Mouse (Mus musculus): Measurements from ENCODE around the gene Ick. TPM values are rescaled to one million over a fixed set of nuclear protein-coding genes. Genes with fewer than 3 reads are reported as not detected.

The Ick gene
- polyA plus RNA-seq, 1 experiment from 2014 or later = 25.3 TPM

DNA sequence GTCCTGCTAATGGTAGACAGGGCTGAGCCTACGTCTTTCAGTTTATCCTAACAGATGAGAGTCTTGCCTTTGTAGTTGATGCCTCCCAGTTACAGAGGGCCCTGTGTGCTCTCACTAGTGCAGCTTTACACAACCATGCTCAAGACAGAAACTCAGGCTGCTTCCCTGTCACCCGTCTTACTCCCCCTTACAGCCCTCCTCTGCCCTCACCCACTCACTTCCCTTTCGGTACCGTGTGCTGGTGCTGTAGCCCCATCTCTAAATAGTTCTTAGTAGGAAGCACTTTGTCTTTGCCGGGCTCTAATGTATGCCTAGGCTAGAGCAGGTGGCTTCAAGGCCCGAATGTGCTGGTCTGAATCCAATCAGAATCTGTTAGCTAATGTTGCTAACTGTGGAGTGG is 15.3 kb downstream of the Ick start:
- no peaks in the 10 kb centered on the region for H3K27me3 ChIP-seq (ENCODE audit: control insufficient read depth, insufficient read depth, low read length)
- H3K9ac ChIP-seq (ENCODE audit: low read length) = no peak overlapping the region
- H3K27ac ChIP-seq (ENCODE audit: low read length) = no peak overlapping the region
- no peak overlapping the region for H3K4me2 ChIP-seq (ENCODE audit: low read depth, low read length)
- 75% methylated on average over 6 of the region's 6 CpGs for WGBS
- H3K9me3 ChIP-seq (replicated peaks; ENCODE audit: control insufficient read depth, low read length) = no peaks in the 10 kb centered on the region
- ATAC-seq (ENCODE audit: insufficient read depth, low FRiP score) = no peak
- no peak overlapping the region for H3K4me3 ChIP-seq (replicated peaks; ENCODE audit: low read length)
- no peaks in the 10 kb centered on the region for H3K36me3 ChIP-seq (ENCODE audit: control insufficient read depth, insufficient read depth, low read length)
- H3K4me1 ChIP-seq (ENCODE audit: control insufficient read depth, insufficient read depth, low read length) = no peaks in the 10 kb centered on the region; the same call in 1 of the 2 replicates

- Histone ChIP-seq H3K27me3 (ENCODE audit: control insufficient read depth, insufficient read depth, low read length) (no peaks in the 10 kb centered on the region), H3K4me2 (ENCODE audit: low read depth, low read length) (no peak overlapping the region), H3K9me3 (replicated peaks; ENCODE audit: control insufficient read depth, low read length) (no peaks in the 10 kb centered on the region), H3K4me1 (ENCODE audit: control insufficient read depth, insufficient read depth, low read length) (peaks cover 4% of the 10 kb centered on the region; the same call in 1 of the 2 replicates), H3K27ac (ENCODE audit: low read length) (peak overlapping the region; percentile 35; the same call in 1 of the 2 replicates), H3K36me3 (ENCODE audit: control insufficient read depth, insufficient read depth, low read length) (no peaks in the 10 kb centered on the region), H3K9ac (ENCODE audit: low read length) (no peak overlapping the region), H3K4me3 (replicated peaks; ENCODE audit: low read length) (no peak overlapping the region)
- WGBS = 58% methylated on average over 6 of the region's 6 CpGs
- peak; percentile 22; the same call in 1 of the 2 replicates for ATAC-seq (ENCODE audit: insufficient read depth, low FRiP score)
Measured at GRCm38 (mm10) chr9:78126007-78126406, 17.0 kb downstream of the Ick start.

- no peak for ATAC-seq (ENCODE audit: insufficient read depth, low FRiP score)
- Histone ChIP-seq H3K27me3 (ENCODE audit: control insufficient read depth, insufficient read depth, low read length) (no peaks in the 10 kb centered on the region), H3K4me3 (replicated peaks; ENCODE audit: low read length) (no peak overlapping the region), H3K36me3 (ENCODE audit: control insufficient read depth, insufficient read depth, low read length) (no peaks in the 10 kb centered on the region), H3K27ac (ENCODE audit: low read length) (0 out of 2 replicates have a peak overlapping the region, but pooled peaks have one; percentile 35), H3K9ac (ENCODE audit: low read length) (no peak overlapping the region), H3K4me2 (ENCODE audit: low read depth, low read length) (no peak overlapping the region), H3K4me1 (ENCODE audit: control insufficient read depth, insufficient read depth, low read length) (peaks cover 4% of the 10 kb centered on the region; the same call in 1 of the 2 replicates), H3K9me3 (replicated peaks; ENCODE audit: control insufficient read depth, low read length) (no peaks in the 10 kb centered on the region)
- 44% methylated on average over 10 of the region's 10 CpGs for WGBS
Measured at GRCm38 (mm10) chr9:78126643-78127042, 17.7 kb downstream of the Ick start.

- no peaks in the 10 kb centered on the region for H3K4me1 ChIP-seq (ENCODE audit: control insufficient read depth, insufficient read depth, low read length)
- no peak overlapping the region for H3K9ac ChIP-seq (ENCODE audit: low read length)
- H3K9me3 ChIP-seq (replicated peaks; ENCODE audit: control insufficient read depth, low read length) = no peaks in the 10 kb centered on the region
- H3K4me2 ChIP-seq (ENCODE audit: low read depth, low read length) = no peak overlapping the region
- WGBS = 80% methylated on average over 7 of the region's 7 CpGs
- no peak for ATAC-seq (ENCODE audit: insufficient read depth, low FRiP score)
- no peak overlapping the region for H3K27ac ChIP-seq (ENCODE audit: low read length)
- no peak overlapping the region for H3K4me3 ChIP-seq (replicated peaks; ENCODE audit: low read length)
- no peaks in the 10 kb centered on the region for H3K27me3 ChIP-seq (ENCODE audit: control insufficient read depth, insufficient read depth, low read length)
- peaks cover 18% of the 10 kb centered on the region for H3K36me3 ChIP-seq (ENCODE audit: control insufficient read depth, insufficient read depth, low read length)
Measured at GRCm38 (mm10) chr9:78135658-78136057, 26.7 kb downstream of the Ick start.

- Histone ChIP-seq H3K36me3 (ENCODE audit: control insufficient read depth, insufficient read depth, low read length) (peaks cover 21% of the 10 kb centered on the region), H3K4me2 (ENCODE audit: low read depth, low read length) (no peak overlapping the region), H3K4me3 (replicated peaks; ENCODE audit: low read length) (no peak overlapping the region), H3K9ac (ENCODE audit: low read length) (no peak overlapping the region), H3K27me3 (ENCODE audit: control insufficient read depth, insufficient read depth, low read length) (no peaks in the 10 kb centered on the region), H3K27ac (ENCODE audit: low read length) (no peak overlapping the region), H3K9me3 (replicated peaks; ENCODE audit: control insufficient read depth, low read length) (0 out of 2 replicates have a peak, but pooled peaks cover 7% of the 10 kb centered on the region), H3K4me1 (ENCODE audit: control insufficient read depth, insufficient read depth, low read length) (no peaks in the 10 kb centered on the region)
- ATAC-seq (ENCODE audit: insufficient read depth, low FRiP score) = no peak
- 87% methylated on average over 9 of the region's 9 CpGs for WGBS
Measured at GRCm38 (mm10) chr9:78138044-78138676, 29.2 kb downstream of the Ick start.

- no peak for ATAC-seq (ENCODE audit: insufficient read depth, low FRiP score)
- 81% methylated on average over 4 of the region's 4 CpGs for WGBS
Measured at GRCm38 (mm10) chr9:78139463-78139862, 30.5 kb downstream of the Ick start.

DNA sequence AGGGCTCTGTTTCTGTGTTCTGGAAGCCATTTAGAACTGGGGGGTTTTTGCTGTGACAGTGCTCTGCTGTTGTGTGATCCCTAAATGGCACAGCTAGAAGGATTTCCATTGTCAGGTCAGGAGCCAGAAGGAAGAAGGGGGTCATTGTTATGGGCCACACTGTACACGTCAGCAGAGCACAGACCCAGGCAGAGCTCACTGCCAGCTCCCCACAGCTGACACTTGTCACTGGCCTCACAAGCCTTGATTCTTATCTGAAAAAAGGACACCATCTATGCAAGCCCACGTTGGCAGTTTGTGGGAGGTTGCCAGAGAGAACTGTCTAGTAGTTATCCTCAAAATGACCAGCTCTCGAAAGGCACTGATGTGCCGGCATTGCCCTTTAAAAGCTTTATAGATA is 37.1 kb downstream of the Ick start:
- H3K9me3 ChIP-seq (replicated peaks; ENCODE audit: control insufficient read depth, low read length) = 0 out of 2 replicates have a peak, but pooled peaks cover 7% of the 10 kb centered on the region
- peak; percentile 56; the same call in 1 of the 2 replicates for ATAC-seq (ENCODE audit: insufficient read depth, low FRiP score)
- WGBS = 76% methylated on average over 4 of the region's 4 CpGs

More at GRCm38 (mm10) chr9:78139463-78139862, 30.5 kb downstream of the Ick start:
- Histone ChIP-seq H3K4me3 (replicated peaks; ENCODE audit: low read length) (no peak overlapping the region), H3K9me3 (replicated peaks; ENCODE audit: control insufficient read depth, low read length) (0 out of 2 replicates have a peak, but pooled peaks cover 7% of the 10 kb centered on the region), H3K36me3 (ENCODE audit: control insufficient read depth, insufficient read depth, low read length) (peaks cover 17% of the 10 kb centered on the region), H3K27me3 (ENCODE audit: control insufficient read depth, insufficient read depth, low read length) (no peaks in the 10 kb centered on the region), H3K27ac (ENCODE audit: low read length) (no peak overlapping the region), H3K4me1 (ENCODE audit: control insufficient read depth, insufficient read depth, low read length) (no peaks in the 10 kb centered on the region), H3K4me2 (ENCODE audit: low read depth, low read length) (no peak overlapping the region), H3K9ac (ENCODE audit: low read length) (no peak overlapping the region)

DNA sequence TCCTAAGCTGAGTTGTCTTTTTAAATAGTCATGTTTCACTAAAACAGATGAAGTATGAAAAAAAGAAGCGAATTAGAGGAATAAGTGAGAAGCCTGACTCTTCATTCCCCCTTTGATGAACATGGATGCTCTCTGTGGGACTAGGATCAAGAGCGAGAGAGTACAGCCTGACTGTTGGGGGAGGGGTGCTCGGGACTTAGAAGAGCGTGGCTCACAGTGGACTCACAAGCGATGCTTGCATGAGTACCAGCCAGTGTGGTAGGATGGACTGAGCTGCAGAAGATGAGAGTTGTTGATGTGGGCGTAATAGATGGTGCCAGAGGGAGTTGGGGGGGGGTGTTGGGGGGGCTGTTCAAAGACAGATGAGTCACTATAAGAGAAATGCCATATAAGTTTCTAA is 37.6 kb downstream of the Ick start:
- WGBS = 76% methylated on average over 6 of the region's 6 CpGs
- no peak for ATAC-seq (ENCODE audit: insufficient read depth, low FRiP score)

More for the DNA sequence above, 37.1 kb downstream of the Ick start:
- no peak overlapping the region for H3K27ac ChIP-seq (ENCODE audit: low read length)
- H3K9ac ChIP-seq (ENCODE audit: low read length) = no peak overlapping the region
- no peak overlapping the region for H3K4me2 ChIP-seq (ENCODE audit: low read depth, low read length)
- peaks cover 13% of the 10 kb centered on the region for H3K36me3 ChIP-seq (ENCODE audit: control insufficient read depth, insufficient read depth, low read length)
- H3K4me3 ChIP-seq (replicated peaks; ENCODE audit: low read length) = no peak overlapping the region
- no peaks in the 10 kb centered on the region for H3K27me3 ChIP-seq (ENCODE audit: control insufficient read depth, insufficient read depth, low read length)
- H3K4me1 ChIP-seq (ENCODE audit: control insufficient read depth, insufficient read depth, low read length) = no peaks in the 10 kb centered on the region

GRCm38 (mm10) chr9:78148149-78148548 is 39.2 kb downstream of the Ick start:
- 87% methylated on average over 6 of the region's 6 CpGs for WGBS
- ATAC-seq (ENCODE audit: insufficient read depth, low FRiP score) = no peak

More for the DNA sequence above, 37.6 kb downstream of the Ick start:
- Histone ChIP-seq H3K27ac (ENCODE audit: low read length) (no peak overlapping the region; the same call in 1 of the 2 replicates), H3K9me3 (replicated peaks; ENCODE audit: control insufficient read depth, low read length) (0 out of 2 replicates have a peak, but pooled peaks cover 5% of the 10 kb centered on the region), H3K36me3 (ENCODE audit: control insufficient read depth, insufficient read depth, low read length) (peaks cover 11% of the 10 kb centered on the region), H3K4me3 (replicated peaks; ENCODE audit: low read length) (no peak overlapping the region), H3K4me2 (ENCODE audit: low read depth, low read length) (no peak overlapping the region), H3K4me1 (ENCODE audit: control insufficient read depth, insufficient read depth, low read length) (no peaks in the 10 kb centered on the region), H3K9ac (ENCODE audit: low read length) (no peak overlapping the region), H3K27me3 (ENCODE audit: control insufficient read depth, insufficient read depth, low read length) (no peaks in the 10 kb centered on the region)

More at GRCm38 (mm10) chr9:78148149-78148548, 39.2 kb downstream of the Ick start:
- Histone ChIP-seq H3K27ac (ENCODE audit: low read length) (no peak overlapping the region), H3K27me3 (ENCODE audit: control insufficient read depth, insufficient read depth, low read length) (no peaks in the 10 kb centered on the region), H3K36me3 (ENCODE audit: control insufficient read depth, insufficient read depth, low read length) (no peaks in the 10 kb centered on the region; the same call in 1 of the 2 replicates), H3K4me3 (replicated peaks; ENCODE audit: low read length) (no peak overlapping the region), H3K4me1 (ENCODE audit: control insufficient read depth, insufficient read depth, low read length) (no peaks in the 10 kb centered on the region), H3K4me2 (ENCODE audit: low read depth, low read length) (no peak overlapping the region), H3K9me3 (replicated peaks; ENCODE audit: control insufficient read depth, low read length) (no peaks in the 10 kb centered on the region), H3K9ac (ENCODE audit: low read length) (no peak overlapping the region)
